In genomic region chr3:143609673-143610072, GRCm38 (mm10) we compare ENCODE assay signal across 30 mouse cellular contexts.
DNase-seq lines count a peak whose midpoint lies in the region; ATAC-seq and TF ChIP-seq lines count a peak whose summit lies in the region.
"Had no signal": no experiment of that assay in that cellular context is flagged by ENCODE, and none has a peak within 500 bp of the region (broad histone marks: within the 10 kb centered on the region; RNA-seq: fewer than 3 reads in every experiment).

No protein-coding gene starts in this region.

- H3K27ac ChIP-seq in kidney, embryonic 16.5 days (ENCODE audit: low read length), result no peak overlapping the region
- no peak overlapping the region for H3K27ac ChIP-seq in kidney, adult 2 months (ENCODE audit: insufficient read depth, low read depth, low read length)
- H3K27ac ChIP-seq in limb, embryonic 13.5 days, result no peak overlapping the region
- no peak overlapping the region for H3K27ac ChIP-seq in limb, embryonic 10.5 days
- H3K27ac ChIP-seq in embryonic facial prominence, embryonic 10.5 days (replicated peaks), result 0 out of 2 replicates have a peak overlapping the region, but pooled peaks have one; percentile 15
- no peak overlapping the region for H3K27ac ChIP-seq in hindbrain, embryonic 14.5 days
- H3K27ac ChIP-seq: embryonic facial prominence, embryonic 15.5 days; forebrain, embryonic 13.5 days; heart, embryonic 10.5 days; hindbrain, embryonic 12.5 days; stomach, postnatal 0 days had no signal

- H3K4me3 ChIP-seq in kidney, embryonic 16.5 days (ENCODE audit: low read length), result no peak overlapping the region
- no peak overlapping the region for H3K4me3 ChIP-seq in kidney, adult 2 months (ENCODE audit: insufficient read depth, low read depth, low read length)
- no peak overlapping the region for H3K4me3 ChIP-seq in limb, embryonic 13.5 days
- H3K4me3 ChIP-seq in limb, embryonic 10.5 days, result no peak overlapping the region
- H3K4me3 ChIP-seq in embryonic facial prominence, embryonic 10.5 days, result no peak overlapping the region
- H3K4me3 ChIP-seq in hindbrain, embryonic 14.5 days (replicated peaks; ENCODE audit: low read length), result no peak overlapping the region
- H3K4me3 ChIP-seq: embryonic facial prominence, embryonic 15.5 days; forebrain, embryonic 13.5 days; heart, embryonic 10.5 days; hindbrain, embryonic 12.5 days had no signal

- H3K9me3 ChIP-seq in kidney, embryonic 16.5 days (ENCODE audit: low read length), result 0 out of 2 replicates have a peak, but pooled peaks cover 4% of the 10 kb centered on the region
- H3K9me3 ChIP-seq in limb, embryonic 13.5 days, result no peaks in the 10 kb centered on the region; the same call in 1 of the 2 replicates
- H3K9me3 ChIP-seq in limb, embryonic 10.5 days (replicated peaks), result no peaks in the 10 kb centered on the region
- H3K9me3 ChIP-seq in embryonic facial prominence, embryonic 10.5 days, result no peaks in the 10 kb centered on the region
- H3K9me3 ChIP-seq in hindbrain, embryonic 14.5 days (ENCODE audit: control insufficient read depth, low read length), result no peaks in the 10 kb centered on the region
- H3K9me3 ChIP-seq: embryonic facial prominence, embryonic 15.5 days; forebrain, embryonic 13.5 days; heart, embryonic 10.5 days; hindbrain, embryonic 12.5 days had no signal

- ATAC-seq in kidney, embryonic 16.5 days (ENCODE audit: low FRiP score, low TSS enrichment), result peak; percentile 35; the same call in 1 of the 2 replicates
- ATAC-seq in limb, embryonic 13.5 days (ENCODE audit: low FRiP score, low read depth), result peak; percentile 54; the same call in 1 of the 2 replicates
- no peak for ATAC-seq in hindbrain, embryonic 14.5 days (ENCODE audit: low FRiP score)
- ATAC-seq: activated CD4-positive, CD25-positive, alpha-beta regulatory T cell, adult 4 months; forebrain, embryonic 13.5 days; intestine, embryonic 16.5 days; midbrain, embryonic 16.5 days had no signal

- no peak for TF ChIP-seq CTCF in kidney, adult 2 months (conservative IDR thresholded peaks at IDR 0.05; ENCODE audit: insufficient read depth, insufficient read length, low read depth, low read length)

- DNase-seq in kidney, adult 2 months, result no peak
- no peak for DNase-seq in limb, embryonic 10.5 days (ENCODE audit: low spot score)
- DNase-seq in 3T3-L1 (ENCODE audit: low read depth, low spot score), result peak; percentile 59
- DNase-seq in embryonic facial prominence, embryonic 10.5 days (ENCODE audit: low spot score), result peak; percentile 46
- no peak for DNase-seq in hindbrain, embryonic 14.5 days (ENCODE audit: low spot score)
- no peak for DNase-seq in urinary bladder, postnatal 36 days (ENCODE audit: low spot score in 2 of 2)
- DNase-seq: adrenal gland, adult 2 months; adrenal gland, postnatal 36 days; B cell, adult 2 months; cerebellum, adult 18-20 months; cerebellum, postnatal 10 days; gastrocnemius, postnatal 10 days; heart, postnatal 36 days; kidney, postnatal 25 days; lung, postnatal 10 days; right cerebral cortex, postnatal 4 days; thymus, adult 18-20 months; thymus, postnatal 25 days had no signal

- H3K27me3 ChIP-seq in kidney, embryonic 16.5 days (ENCODE audit: insufficient read depth, low read length), result no peaks in the 10 kb centered on the region
- no peaks in the 10 kb centered on the region for H3K27me3 ChIP-seq in kidney, adult 2 months (replicated peaks; ENCODE audit: control insufficient read depth, insufficient read depth, low read length)
- no peaks in the 10 kb centered on the region for H3K27me3 ChIP-seq in limb, embryonic 13.5 days
- H3K27me3 ChIP-seq in limb, embryonic 10.5 days (ENCODE audit: low read depth, poor library complexity, severe bottlenecking), result no peaks in the 10 kb centered on the region
- H3K27me3 ChIP-seq in embryonic facial prominence, embryonic 10.5 days (replicated peaks; ENCODE audit: low read depth, poor library complexity, severe bottlenecking), result no peaks in the 10 kb centered on the region
- no peaks in the 10 kb centered on the region for H3K27me3 ChIP-seq in hindbrain, embryonic 14.5 days (ENCODE audit: control insufficient read depth, insufficient read depth, low read length)
- H3K27me3 ChIP-seq: embryonic facial prominence, embryonic 15.5 days; forebrain, embryonic 13.5 days; hindbrain, embryonic 12.5 days had no signal

- no peaks in the 10 kb centered on the region for H3K4me1 ChIP-seq in kidney, embryonic 16.5 days (ENCODE audit: insufficient read depth, low read length)
- no peaks in the 10 kb centered on the region for H3K4me1 ChIP-seq in kidney, adult 2 months (ENCODE audit: control insufficient read depth, insufficient read depth, low read length)
- H3K4me1 ChIP-seq in limb, embryonic 13.5 days, result peaks cover 16% of the 10 kb centered on the region
- H3K4me1 ChIP-seq in limb, embryonic 10.5 days, result peaks cover 14% of the 10 kb centered on the region
- peaks cover 13% of the 10 kb centered on the region for H3K4me1 ChIP-seq in embryonic facial prominence, embryonic 10.5 days
- no peaks in the 10 kb centered on the region for H3K4me1 ChIP-seq in hindbrain, embryonic 14.5 days (replicated peaks; ENCODE audit: control insufficient read depth, insufficient read depth, low read length)
- H3K4me1 ChIP-seq: forebrain, embryonic 13.5 days; heart, embryonic 10.5 days; hindbrain, embryonic 12.5 days had no signal

- H3K4me2 ChIP-seq in kidney, embryonic 16.5 days (replicated peaks; ENCODE audit: low read depth, low read length), result no peak overlapping the region
- H3K4me2 ChIP-seq in limb, embryonic 13.5 days (replicated peaks), result no peak overlapping the region
- no peak overlapping the region for H3K4me2 ChIP-seq in hindbrain, embryonic 14.5 days (replicated peaks)
- H3K4me2 ChIP-seq: embryonic facial prominence, embryonic 15.5 days; forebrain, embryonic 13.5 days; hindbrain, embryonic 12.5 days; liver, embryonic 11.5 days; midbrain, embryonic 11.5 days had no signal

- TF ChIP-seq POLR2A in kidney, adult 2 months (IDR thresholded peaks at IDR 0.05; ENCODE audit: low read depth, low read length), result no peak

- H3K36me3 ChIP-seq in kidney, embryonic 16.5 days (ENCODE audit: insufficient read depth, low read length), result no peaks in the 10 kb centered on the region
- no peaks in the 10 kb centered on the region for H3K36me3 ChIP-seq in kidney, adult 2 months (ENCODE audit: control insufficient read depth, insufficient read depth, low read length)
- H3K36me3 ChIP-seq in limb, embryonic 13.5 days, result no peaks in the 10 kb centered on the region
- H3K36me3 ChIP-seq in limb, embryonic 10.5 days, result no peaks in the 10 kb centered on the region
- H3K36me3 ChIP-seq in embryonic facial prominence, embryonic 10.5 days (replicated peaks), result no peaks in the 10 kb centered on the region
- no peaks in the 10 kb centered on the region for H3K36me3 ChIP-seq in hindbrain, embryonic 14.5 days (replicated peaks; ENCODE audit: control insufficient read depth, insufficient read depth)
- H3K36me3 ChIP-seq: embryonic facial prominence, embryonic 15.5 days; heart, embryonic 10.5 days; hindbrain, embryonic 12.5 days had no signal

- no peak overlapping the region for H3K9ac ChIP-seq in kidney, embryonic 16.5 days (replicated peaks; ENCODE audit: low read length)
- no peak overlapping the region for H3K9ac ChIP-seq in limb, embryonic 13.5 days
- H3K9ac ChIP-seq in hindbrain, embryonic 14.5 days, result no peak overlapping the region
- H3K9ac ChIP-seq: embryonic facial prominence, embryonic 15.5 days; forebrain, embryonic 13.5 days; hindbrain, embryonic 12.5 days had no signal

- WGBS in kidney, embryonic 16.5 days, result 40% methylated on average over 2 of the region's 2 CpGs
- 58% methylated on average over 2 of the region's 2 CpGs for WGBS in kidney, adult 2 months
- 14% methylated on average over 2 of the region's 2 CpGs for WGBS in limb, embryonic 13.5 days
- WGBS in limb, embryonic 10.5 days, result 26% methylated on average over 2 of the region's 2 CpGs
- WGBS in embryonic facial prominence, embryonic 10.5 days, result 28% methylated on average over 2 of the region's 2 CpGs
- WGBS in hindbrain, embryonic 14.5 days, result 37% methylated on average over 2 of the region's 2 CpGs

Comparison
In these comparisons a context has a peak if more than half of its experiments do, and no peak if none do; other contexts are left out.
1. DNase-seq: peak in 3T3-L1 (single experiment) and embryonic facial prominence, embryonic 10.5 days (single experiment); none in kidney, adult 2 months (single experiment), limb, embryonic 10.5 days (single experiment), hindbrain, embryonic 14.5 days (single experiment) and urinary bladder, postnatal 36 days (0 of 2).